Mouse (Mus musculus) intestine, embryonic 16.5 days (tissue): ENCODE results near the gene Tfb1m. TPM values are rescaled to one million over a fixed set of nuclear protein-coding genes. Genes with fewer than 3 reads are reported as not detected.

ENCODE experiments used
- ATAC-seq: fragments of 200-750 bp; cut with Nextera tagmentation; 2 replicates; pipeline ENCODE4 v1.8.0; 2017; ENCODE audit warnings: moderate TSS enrichment, moderate library complexity
- H3K27ac ChIP-seq: fragments of 300-500 bp; sonication (generic); 2 replicates; pipeline ENCODE4 v1.5.1; 2014; ENCODE audit warnings: mild to moderate bottlenecking, low read length
- H3K27me3 ChIP-seq: fragments of 300-500 bp; sonication (generic); replicated peaks from 2 replicates; pipeline ENCODE4 v1.6.1; 2014; ENCODE audit warnings: low read length, control low read depth, mixed read lengths; ENCODE audit not compliant: control insufficient read depth, insufficient read depth
- H3K36me3 ChIP-seq: fragments of 300-500 bp; sonication (generic); 2 replicates; pipeline ENCODE4 v1.6.1; 2014; ENCODE audit warnings: low read length, control low read depth; ENCODE audit not compliant: control insufficient read depth, insufficient read depth
- H3K4me1 ChIP-seq: fragments of 300-500 bp; sonication (generic); 2 replicates; pipeline ENCODE4 v1.6.1; 2014; ENCODE audit warnings: low read length, control low read depth, mixed read lengths; ENCODE audit not compliant: control insufficient read depth, insufficient read depth
- H3K4me2 ChIP-seq: fragments of 300-500 bp; sonication (generic); 2 replicates; pipeline ENCODE4 v1.6.1; 2014; ENCODE audit warnings: low read depth, low read length, control low read depth
- H3K4me3 ChIP-seq: fragments of 300-500 bp; sonication (generic); 2 replicates; pipeline ENCODE4 v1.5.1; 2014; ENCODE audit warnings: mild to moderate bottlenecking, low read length
- H3K9ac ChIP-seq: fragments of 300-500 bp; sonication (generic); 2 replicates; pipeline ENCODE4 v1.6.1; 2014; ENCODE audit warnings: low read depth, low read length
- H3K9me3 ChIP-seq: fragments of 300-500 bp; sonication (generic); 2 replicates; pipeline ENCODE4 v1.6.1; 2016; ENCODE audit warnings: low read length, control low read depth; ENCODE audit not compliant: control insufficient read depth
- WGBS: fragments of 180-500 bp; shearing (Covaris S2); extraction: QIAGEN DNeasy Blood & Tissue Kit; methylation state at CpG from one replicate; pipeline ENCODE4 v1.1.7; 2014; 5-methylcytosine and 5-hydroxymethylcytosine counted together
- polyA plus RNA-seq: library from polyadenylated mRNA; unstranded; fragments of >200 nt; fragmentation: Nextera tagmentation; extraction: Ambion mirVana; gene quantifications from 2 replicates; pipeline ENCODE4 v1.2.1, GENCODE M21; 2015

Tfb1m gene
- polyA plus RNA-seq, result 14.7 and 15.6 TPM in 2 replicates

DNA sequence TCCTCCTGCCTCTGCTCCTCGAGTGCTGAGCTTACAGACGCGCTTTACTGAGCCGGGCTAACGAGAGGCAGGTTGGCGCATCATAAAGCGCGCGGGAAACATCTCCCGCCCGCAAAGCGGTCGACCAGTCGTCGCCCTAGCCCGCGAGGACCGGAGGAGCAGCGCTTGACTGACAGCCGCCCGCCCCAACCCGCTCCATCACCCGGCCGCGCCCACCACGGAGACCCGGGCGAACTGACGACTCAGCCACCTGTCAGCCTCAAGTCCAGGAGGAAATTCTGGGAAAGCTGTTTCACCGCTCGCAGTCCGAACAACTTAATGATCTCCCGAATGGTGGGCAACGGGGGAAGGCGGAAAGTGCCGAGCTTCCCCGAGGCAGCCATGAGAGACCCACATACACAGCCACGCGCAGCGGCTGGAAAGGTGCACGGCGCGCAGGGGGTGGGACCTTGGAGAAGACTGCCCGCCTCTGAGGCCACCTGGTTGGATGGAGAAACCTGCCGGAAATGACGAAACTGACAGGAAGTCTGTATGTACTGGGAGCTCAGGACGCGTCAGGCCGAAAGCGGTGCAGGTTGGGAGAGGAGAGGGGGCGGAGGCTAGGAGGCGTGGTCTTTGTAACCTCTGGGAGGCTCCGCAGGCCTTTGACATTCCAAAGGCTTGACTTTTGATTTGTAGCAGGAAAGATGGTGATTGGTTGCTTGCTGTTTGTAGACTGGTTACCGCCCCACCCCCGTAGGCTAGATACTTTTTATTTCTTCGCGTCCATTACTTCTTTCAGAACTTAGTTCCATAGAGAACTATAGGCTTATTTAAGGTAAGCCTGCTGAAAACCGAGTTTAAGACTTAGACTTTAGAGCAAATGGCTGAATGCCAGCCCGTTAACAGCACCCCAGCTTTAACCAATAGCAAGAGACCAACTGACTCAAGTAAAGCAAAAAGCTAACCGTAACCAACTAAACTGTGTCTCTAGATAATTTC is at the start of gene Tfb1m:
Gene Tfb1m (minus strand): TSS at position 451 of the 981 bp plus-strand sequence.
- Histone ChIP-seq H3K4me1 (peaks cover 3% of the 10 kb centered on the region; the same call in 1 of the 2 replicates), H3K9me3 (no peaks in the 10 kb centered on the region), H3K36me3 (no peaks in the 10 kb centered on the region), H3K9ac (peak within 1 kb of the TSS; percentile 65), H3K27ac (peak within 1 kb of the TSS; percentile 87), H3K27me3 (no peaks in the 10 kb centered on the region), H3K4me3 (peak within 1 kb of the TSS; percentile 65), H3K4me2 (peak within 1 kb of the TSS; percentile 74)
- ATAC-seq, result peak; percentile 100
- WGBS, result under 1% methylated on average over 60 of the region's 60 CpGs

GRCm38 (mm10) chr17:3602954-3603672 is 45.5 kb upstream of the Tfb1m start:
- Histone ChIP-seq H3K4me2 (no peak overlapping the region), H3K4me1 (no peaks in the 10 kb centered on the region; the same call in none of the 2 replicates), H3K36me3 (no peaks in the 10 kb centered on the region), H3K9me3 (no peaks in the 10 kb centered on the region), H3K9ac (no peak overlapping the region), H3K4me3 (no peak overlapping the region), H3K27ac (no peak overlapping the region), H3K27me3 (no peaks in the 10 kb centered on the region)
- ATAC-seq, result no peak
- 72% methylated on average over 6 of the region's 6 CpGs for WGBS

DNA sequence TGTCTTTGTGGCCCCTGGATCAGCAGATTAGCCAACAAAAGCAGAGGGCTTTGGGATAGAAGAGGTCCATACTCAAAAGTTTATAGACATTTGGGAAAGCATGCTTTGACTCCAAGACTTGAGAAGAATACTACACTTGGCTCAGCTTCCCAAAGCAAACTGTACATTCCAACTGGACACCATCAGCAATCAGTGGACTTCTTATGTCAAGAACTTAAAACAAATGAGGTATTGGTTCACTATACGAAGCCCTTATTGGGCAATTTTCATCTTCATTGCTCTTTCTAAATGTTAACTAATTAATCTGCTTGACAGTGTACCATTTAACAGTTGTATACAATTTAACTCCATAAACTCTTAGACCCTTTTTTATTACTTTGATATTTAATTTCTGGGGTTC is 40.8 kb upstream of the Tfb1m start:
- Histone ChIP-seq H3K4me1 (peaks cover 7% of the 10 kb centered on the region), H3K36me3 (no peaks in the 10 kb centered on the region), H3K4me2 (no peak overlapping the region), H3K27me3 (no peaks in the 10 kb centered on the region), H3K4me3 (no peak overlapping the region), H3K9ac (no peak overlapping the region), H3K27ac (no peak overlapping the region), H3K9me3 (no peaks in the 10 kb centered on the region)
- 67% methylated on average over 1 of the region's 1 CpGs for WGBS
- ATAC-seq, result no peak

DNA sequence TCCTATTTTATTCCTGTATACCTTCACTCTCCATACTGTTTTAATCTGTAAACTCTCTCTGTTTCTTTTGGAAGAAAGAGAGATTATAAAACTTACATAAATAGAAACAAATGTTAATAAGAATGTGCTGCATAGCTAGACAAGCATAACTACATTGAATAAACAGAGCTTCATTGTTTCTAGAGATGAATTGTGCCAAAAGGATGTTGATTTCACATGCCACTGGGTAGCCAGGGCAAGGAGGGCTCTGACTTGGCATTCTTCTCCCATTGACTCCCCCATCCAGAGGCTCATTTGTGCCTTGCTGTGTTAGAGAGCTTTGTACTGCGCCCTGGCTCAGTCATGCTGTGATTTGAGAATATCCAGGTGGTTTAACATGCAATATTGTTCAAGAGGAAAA is 40.3 kb upstream of the Tfb1m start:
- no peak overlapping the region for H3K4me3 ChIP-seq
- no peak for ATAC-seq
- H3K9ac ChIP-seq, result no peak overlapping the region
- H3K27me3 ChIP-seq, result no peaks in the 10 kb centered on the region
- H3K4me1 ChIP-seq, result peaks cover 7% of the 10 kb centered on the region; the same call in 1 of the 2 replicates
- 73% methylated on average over 1 of the region's 1 CpGs for WGBS
- H3K4me2 ChIP-seq, result no peak overlapping the region
- no peak overlapping the region for H3K27ac ChIP-seq
- no peaks in the 10 kb centered on the region for H3K36me3 ChIP-seq
- no peaks in the 10 kb centered on the region for H3K9me3 ChIP-seq

GRCm38 (mm10) chr17:3597130-3597529 is 39.5 kb upstream of the Tfb1m start:
- Histone ChIP-seq H3K9me3 (no peaks in the 10 kb centered on the region), H3K27me3 (no peaks in the 10 kb centered on the region), H3K27ac (peak overlapping the region; percentile 41), H3K4me1 (0 out of 2 replicates have a peak, but pooled peaks cover 7% of the 10 kb centered on the region), H3K4me3 (no peak overlapping the region), H3K4me2 (no peak overlapping the region), H3K9ac (no peak overlapping the region), H3K36me3 (no peaks in the 10 kb centered on the region)
- no peak for ATAC-seq
- 45% methylated on average over 1 of the region's 1 CpGs for WGBS

GRCm38 (mm10) chr17:3570876-3571275 is 13.3 kb upstream of the Tfb1m start:
- ATAC-seq, result 0 out of 2 replicates have a peak, but pooled peaks have one; percentile 38
- no peak overlapping the region for H3K27ac ChIP-seq
- WGBS, result 3% methylated on average over 12 of the region's 12 CpGs
- H3K4me2 ChIP-seq, result peak overlapping the region; percentile 36; the same call in 1 of the 2 replicates
- no peak overlapping the region for H3K4me3 ChIP-seq
- H3K9me3 ChIP-seq, result no peaks in the 10 kb centered on the region
- H3K4me1 ChIP-seq, result no peaks in the 10 kb centered on the region
- no peaks in the 10 kb centered on the region for H3K36me3 ChIP-seq
- H3K9ac ChIP-seq, result no peak overlapping the region
- no peaks in the 10 kb centered on the region for H3K27me3 ChIP-seq

DNA sequence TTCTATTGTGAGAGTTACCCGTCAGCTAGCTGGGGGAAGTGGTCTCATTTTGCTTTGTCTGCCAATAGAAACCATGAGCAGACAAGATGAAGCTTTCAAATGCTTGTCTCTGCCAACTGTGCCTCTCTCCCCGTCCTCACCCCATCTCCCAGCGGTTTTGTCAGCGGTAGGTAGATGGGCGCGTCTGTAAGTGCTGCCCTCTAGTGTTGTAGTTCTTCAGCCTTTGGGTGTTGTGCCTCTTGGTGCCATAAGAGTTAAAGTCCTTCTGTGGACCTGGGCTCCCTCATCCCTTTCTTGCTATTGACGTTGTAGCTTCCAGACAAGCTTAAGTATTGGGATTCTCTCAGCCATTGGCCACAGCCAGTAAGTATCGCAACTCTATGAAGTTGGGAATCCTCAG is 4.8 kb upstream of the Tfb1m start:
- 45% methylated on average over 8 of the region's 8 CpGs for WGBS
- H3K27ac ChIP-seq, result no peak overlapping the region
- H3K9me3 ChIP-seq, result no peaks in the 10 kb centered on the region
- no peak overlapping the region for H3K4me3 ChIP-seq
- no peaks in the 10 kb centered on the region for H3K27me3 ChIP-seq
- no peak overlapping the region for H3K9ac ChIP-seq
- no peaks in the 10 kb centered on the region for H3K36me3 ChIP-seq
- H3K4me1 ChIP-seq, result no peaks in the 10 kb centered on the region
- no peak overlapping the region for H3K4me2 ChIP-seq
- no peak for ATAC-seq

DNA sequence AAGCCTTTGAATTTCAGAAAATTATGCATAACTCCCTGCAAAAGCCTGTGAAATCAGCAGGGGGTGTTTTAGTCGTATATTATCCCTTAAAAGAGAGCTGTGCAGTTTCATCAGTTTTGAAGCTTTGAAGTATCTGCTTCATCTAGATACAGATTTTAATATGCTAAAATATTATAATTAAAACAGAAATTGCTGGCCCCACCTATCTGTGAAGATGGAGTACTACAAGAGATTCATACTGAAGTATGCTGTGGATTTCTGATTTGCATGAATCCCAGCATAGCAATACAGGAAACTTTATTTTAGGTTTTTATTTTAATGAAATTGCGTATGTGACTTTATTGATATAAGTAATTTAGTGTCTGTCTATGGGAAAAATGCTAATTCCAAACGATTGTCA is 3.0 kb upstream of the Tfb1m start:
- no peaks in the 10 kb centered on the region for H3K27me3 ChIP-seq
- H3K4me1 ChIP-seq, result peaks cover 3% of the 10 kb centered on the region; the same call in 1 of the 2 replicates
- WGBS, result 79% methylated on average over 3 of the region's 3 CpGs
- H3K36me3 ChIP-seq, result no peaks in the 10 kb centered on the region
- ATAC-seq, result no peak
- H3K4me2 ChIP-seq, result no peak overlapping the region
- H3K9ac ChIP-seq, result no peak overlapping the region
- H3K9me3 ChIP-seq, result no peaks in the 10 kb centered on the region
- no peak overlapping the region for H3K4me3 ChIP-seq
- H3K27ac ChIP-seq, result no peak overlapping the region

- peak overlapping the region; percentile 45; the same call in 1 of the 2 replicates for H3K9ac ChIP-seq
- no peak for ATAC-seq
- no peaks in the 10 kb centered on the region for H3K36me3 ChIP-seq
- H3K27me3 ChIP-seq, result no peaks in the 10 kb centered on the region
- H3K4me3 ChIP-seq, result peak overlapping the region; percentile 65
- no peaks in the 10 kb centered on the region for H3K9me3 ChIP-seq
- peaks cover 3% of the 10 kb centered on the region; the same call in 1 of the 2 replicates for H3K4me1 ChIP-seq
- peak overlapping the region; percentile 47 for H3K4me2 ChIP-seq
- peak overlapping the region; percentile 79; the same call in 1 of the 2 replicates for H3K27ac ChIP-seq
- 77% methylated on average over 9 of the region's 9 CpGs for WGBS
Measured at GRCm38 (mm10) chr17:3558356-3558870, 832 bp upstream of the Tfb1m start.
